Mouse (Mus musculus) cortical plate, adult 2 months (tissue): ENCODE measurements around the gene Pola2. TPM values are rescaled to one million over a fixed set of nuclear protein-coding genes. Genes with fewer than 3 reads are reported as not detected.

Experiments used
- H3K27ac ChIP-seq: fragments of 200-500 bp; 2 replicates; pipeline ENCODE4 v1.5.1; 2012; ENCODE audit warnings: low read length, control low read depth, inconsistent platforms; ENCODE audit not compliant: insufficient read depth
- H3K4me1 ChIP-seq: fragments of 200-500 bp; 2 replicates; pipeline ENCODE4 v1.6.1; 2011; ENCODE audit warnings: low read length; ENCODE audit not compliant: control insufficient read depth, insufficient read depth
- H3K4me3 ChIP-seq: fragments of 200-500 bp; 2 replicates; pipeline ENCODE4 v1.5.1; 2011; ENCODE audit warnings: mild to moderate bottlenecking, low read length, control low read depth; ENCODE audit not compliant: insufficient read depth
- CTCF ChIP-seq: fragments of 200-500 bp; IDR thresholded peaks from 2 replicates; pipeline ENCODE4 v1.5.1; 2011; ENCODE audit warnings: mild to moderate bottlenecking, control low read depth, low read length; ENCODE audit not compliant: insufficient read depth; ENCODE audit errors: extremely low read depth
- POLR2A ChIP-seq: fragments of 200-500 bp; IDR thresholded peaks from 2 replicates; pipeline ENCODE4 v1.6.1; 2011; ENCODE audit warnings: mild to moderate bottlenecking, low read length, control low read depth; ENCODE audit not compliant: insufficient read depth; ENCODE audit errors: extremely low read depth
- polyA plus RNA-seq: library from polyadenylated mRNA; depleted of rRNA; stranded (reverse); fragments of >200 nt; gene quantifications from 2 replicates; pipeline ENCODE4 v1.2.3, GENCODE M21; 2012

Pola2 gene
- polyA plus RNA-seq, 1 experiment, result 12.9 TPM

- no peak overlapping the region for H3K4me3 ChIP-seq
- TF ChIP-seq POLR2A (no peak), CTCF (no peak)
- H3K4me1 ChIP-seq, result no peaks in the 10 kb centered on the region
- no peak overlapping the region for H3K27ac ChIP-seq
Observed at GRCm38 (mm10) chr19:5929634-5930596, 34.1 kb downstream of the Pola2 start.

DNA sequence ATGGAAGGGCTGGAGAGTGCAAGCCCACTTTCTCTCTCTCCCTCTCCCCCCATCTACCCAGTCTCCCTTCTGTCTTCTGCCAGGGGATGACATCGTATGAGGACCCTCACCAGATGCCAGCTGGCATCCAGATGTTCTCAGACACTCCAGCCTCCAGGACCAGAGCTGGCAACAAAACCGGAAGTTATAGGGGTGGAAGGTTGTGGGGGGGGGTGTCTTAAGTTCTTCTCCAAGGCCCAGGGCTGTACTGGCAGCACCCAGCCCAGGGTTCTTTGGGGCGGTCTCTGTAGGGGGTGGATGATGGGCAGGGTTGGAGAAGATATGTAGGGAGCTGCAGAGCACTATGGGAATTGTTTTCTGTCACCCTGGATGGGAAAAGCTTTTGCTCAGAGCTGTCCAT lies 35.5 kb downstream of the Pola2 start:
- TF ChIP-seq POLR2A (no peak), CTCF (no peak)
- Histone ChIP-seq H3K4me3 (no peak overlapping the region), H3K4me1 (no peaks in the 10 kb centered on the region), H3K27ac (no peak overlapping the region)

GRCm38 (mm10) chr19:5928104-5928503 lies 35.9 kb downstream of the Pola2 start:
- no peak for TF ChIP-seq CTCF
- no peak for TF ChIP-seq POLR2A
- no peak overlapping the region for H3K27ac ChIP-seq
- H3K4me3 ChIP-seq, result no peak overlapping the region
- H3K4me1 ChIP-seq, result no peaks in the 10 kb centered on the region

- Histone ChIP-seq H3K4me1 (no peaks in the 10 kb centered on the region), H3K4me3 (no peak overlapping the region), H3K27ac (no peak overlapping the region)
- TF ChIP-seq CTCF (no peak), POLR2A (no peak)
Observed at GRCm38 (mm10) chr19:5927532-5927931, 36.5 kb downstream of the Pola2 start.

DNA sequence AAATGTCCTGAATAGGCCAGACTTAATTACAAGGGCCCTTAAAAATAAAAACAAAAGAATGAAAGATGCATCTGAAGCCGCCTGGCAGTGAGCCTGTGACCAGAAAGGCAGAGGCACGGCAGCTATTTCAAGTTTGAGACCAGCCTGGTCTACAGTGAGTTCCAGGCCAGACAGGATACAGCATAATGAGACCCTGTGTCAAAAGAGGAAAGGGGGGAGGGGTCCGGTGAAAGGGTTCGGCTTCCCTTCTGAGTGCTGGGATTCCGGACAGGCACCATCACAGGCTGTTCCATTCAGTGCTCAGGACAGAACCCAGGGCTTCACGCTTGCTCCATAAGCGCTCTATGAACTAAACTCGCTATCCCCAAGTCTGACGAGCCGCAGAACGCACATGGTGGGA lies 37.0 kb downstream of the Pola2 start:
- no peak for TF ChIP-seq POLR2A
- TF ChIP-seq CTCF, result no peak
- no peak overlapping the region for H3K4me3 ChIP-seq
- H3K4me1 ChIP-seq, result no peaks in the 10 kb centered on the region
- no peak overlapping the region for H3K27ac ChIP-seq

GRCm38 (mm10) chr19:5925311-5925855 lies 38.6 kb downstream of the Pola2 start:
- Histone ChIP-seq H3K27ac (no peak overlapping the region), H3K4me1 (peaks cover 2% of the 10 kb centered on the region; the same call in 1 of the 2 replicates), H3K4me3 (peak overlapping the region; percentile 64)
- TF ChIP-seq CTCF (no peak), POLR2A (no peak)

DNA sequence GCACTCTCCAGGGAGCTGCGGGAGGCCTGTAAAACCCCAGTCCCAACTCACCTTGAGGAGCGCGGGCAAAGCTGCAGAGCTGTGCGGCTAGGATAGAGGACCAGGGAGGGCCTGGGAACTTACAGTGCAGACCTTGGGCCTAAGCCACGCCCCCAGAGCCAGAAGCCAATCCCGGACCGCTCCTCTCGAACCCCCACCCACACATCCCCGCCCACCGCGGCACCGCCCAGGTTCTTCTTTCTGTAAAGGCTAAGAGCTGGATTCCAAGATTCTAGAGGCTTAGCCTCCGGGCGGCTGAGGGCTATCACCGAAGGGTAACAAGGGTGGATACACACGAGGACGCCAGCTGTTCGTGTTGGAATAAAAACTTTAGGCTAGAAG lies 39.3 kb downstream of the Pola2 start, which contains the start of gene Cdc42ep2:
Gene Cdc42ep2, minus strand, starts transcription at position 104 of the 381 bp plus-strand sequence.
- peak within 1 kb of the TSS; percentile 64 for H3K4me3 ChIP-seq
- TF ChIP-seq POLR2A (peak; percentile 86), CTCF (no peak)
- peaks cover 2% of the 10 kb centered on the region; the same call in 1 of the 2 replicates for H3K4me1 ChIP-seq
- peak within 1 kb of the TSS; percentile 18; the same call in 1 of the 2 replicates for H3K27ac ChIP-seq

- H3K27ac ChIP-seq, result peak overlapping the region; percentile 18; the same call in 1 of the 2 replicates
- TF ChIP-seq CTCF (peak; percentile 60), POLR2A (no peak)
- H3K4me1 ChIP-seq, result peaks cover 2% of the 10 kb centered on the region; the same call in 1 of the 2 replicates
- H3K4me3 ChIP-seq, result peak overlapping the region; percentile 64
Observed at GRCm38 (mm10) chr19:5923990-5924712, 39.9 kb downstream of the Pola2 start.

- Histone ChIP-seq H3K4me3 (no peak overlapping the region), H3K27ac (no peak overlapping the region), H3K4me1 (peaks cover 2% of the 10 kb centered on the region; the same call in 1 of the 2 replicates)
- TF ChIP-seq POLR2A, result no peak
- TF ChIP-seq CTCF, result no peak
Observed at GRCm38 (mm10) chr19:5922963-5923362, 41.0 kb downstream of the Pola2 start.
